Mouse (Mus musculus) forebrain, embryonic 13.5 days (tissue): ENCODE data around the gene Ptpre. TPM values are rescaled to one million over a fixed set of nuclear protein-coding genes. Genes with fewer than 3 reads are reported as not detected.

Experiments used
- ATAC-seq: fragments of 200-750 bp; cut with Nextera tagmentation; 2 replicates; pipeline ENCODE4 v1.8.0; 2017
- H3K27ac ChIP-seq: fragments of 300-500 bp; sonication (generic); 2 replicates; pipeline ENCODE4 v1.5.1; 2015; ENCODE audit warnings: inconsistent platforms, mild to moderate bottlenecking, moderate library complexity
- H3K27me3 ChIP-seq: fragments of 300-500 bp; sonication (generic); 2 replicates; pipeline ENCODE4 v1.6.1; 2015; ENCODE audit warnings: mild to moderate bottlenecking, inconsistent platforms
- H3K36me3 ChIP-seq: fragments of 300-500 bp; sonication (generic); 2 replicates; pipeline ENCODE4 v1.6.1; 2015; ENCODE audit warnings: mild to moderate bottlenecking, inconsistent platforms; ENCODE audit not compliant: poor library complexity, severe bottlenecking
- H3K4me1 ChIP-seq: fragments of 300-500 bp; sonication (generic); 2 replicates; pipeline ENCODE4 v1.6.1; 2015; ENCODE audit warnings: inconsistent platforms
- H3K4me2 ChIP-seq: fragments of 300-500 bp; sonication (generic); 2 replicates; pipeline ENCODE4 v1.6.1; 2015; ENCODE audit warnings: inconsistent platforms, mild to moderate bottlenecking, moderate library complexity
- H3K4me3 ChIP-seq: fragments of 300-500 bp; sonication (generic); 2 replicates; pipeline ENCODE4 v1.5.1; 2015; ENCODE audit warnings: mild to moderate bottlenecking, inconsistent platforms
- H3K9ac ChIP-seq: fragments of 300-500 bp; sonication (generic); 2 replicates; pipeline ENCODE4 v1.6.1; 2015; ENCODE audit warnings: mild to moderate bottlenecking, inconsistent platforms
- H3K9me3 ChIP-seq: fragments of 300-500 bp; sonication (generic); replicated peaks from 2 replicates; pipeline ENCODE4 v1.6.1; 2016; ENCODE audit warnings: inconsistent platforms
- WGBS: fragments of 180-500 bp; shearing (Covaris S2); methylation state at CpG from one replicate; pipeline ENCODE4 v1.1.7; 2015; 5-methylcytosine and 5-hydroxymethylcytosine counted together
- polyA plus RNA-seq: library from polyadenylated mRNA; unstranded; fragments of >200 nt; fragmentation: Nextera tagmentation; extraction: Ambion mirVana; gene quantifications from 2 replicates; pipeline ENCODE4 v1.2.1, GENCODE M21; 2015

Ptpre gene
- polyA plus RNA-seq, 1 experiment from 2014 or later, result 2.3 TPM

DNA sequence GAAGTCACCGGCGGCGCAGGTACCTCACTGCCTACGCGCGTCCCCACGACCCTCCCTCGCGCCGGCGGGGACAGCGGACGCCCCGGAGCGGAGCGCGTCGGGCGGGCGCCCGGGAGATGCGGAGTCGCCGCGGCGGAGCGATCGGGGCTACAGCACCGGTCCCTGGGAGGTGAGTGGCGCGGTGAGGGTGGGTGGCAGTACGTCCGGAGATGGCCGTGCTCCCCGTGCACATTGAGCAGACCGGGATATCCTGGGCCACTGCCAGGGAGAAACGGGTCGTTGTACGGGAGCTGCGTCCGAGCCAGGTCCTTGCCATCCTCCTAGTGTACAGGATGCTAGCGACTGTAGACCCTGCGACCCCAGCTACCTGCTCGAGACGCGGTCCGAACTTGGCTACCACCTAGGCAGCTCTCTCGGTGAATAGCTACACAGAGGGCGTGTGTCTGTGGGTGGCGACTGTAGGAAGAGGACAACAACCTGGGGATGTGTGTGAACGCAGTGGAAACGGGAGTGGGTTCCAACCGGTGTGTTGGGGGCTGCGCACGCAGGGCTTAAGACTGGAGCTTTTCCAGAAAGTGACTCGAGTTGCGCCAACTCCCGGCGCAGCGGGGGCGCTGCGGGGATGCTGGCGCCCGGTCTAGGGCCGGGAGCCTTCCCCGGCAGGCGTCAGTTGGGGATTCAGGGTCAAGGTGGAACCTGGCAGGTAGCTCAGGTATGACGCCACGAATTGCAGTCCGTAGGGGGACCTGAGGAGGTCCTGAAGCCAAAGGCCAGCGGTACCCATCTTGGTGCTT lies 864 bp downstream of the Ptpre start:
- H3K27ac ChIP-seq, result no peak overlapping the region

DNA sequence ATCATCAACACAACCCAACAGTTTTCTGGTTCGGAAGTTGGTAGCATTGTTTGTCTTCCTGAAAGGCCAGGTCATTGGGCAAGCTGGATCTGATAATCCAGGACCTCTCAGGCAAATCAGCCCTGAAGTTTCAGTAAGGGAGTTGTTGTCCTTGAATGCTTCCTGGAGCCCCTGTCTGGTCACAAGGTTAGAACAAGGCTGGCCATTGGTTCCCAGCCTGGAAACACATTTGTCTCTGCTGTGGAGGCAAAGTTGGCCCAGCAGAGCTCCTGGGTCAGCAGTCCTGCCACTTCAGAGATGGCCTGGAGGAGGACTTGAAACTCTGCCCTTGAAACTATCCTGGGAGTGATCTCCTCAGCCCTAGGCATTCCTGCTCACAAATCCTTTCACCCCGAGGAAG lies 2.1 kb downstream of the Ptpre start:
- ATAC-seq, result no peak
- H3K4me2 ChIP-seq, result no peak overlapping the region
- WGBS, result 90% methylated on average over 2 of the region's 2 CpGs
- H3K9me3 ChIP-seq, result no peaks in the 10 kb centered on the region
- no peaks in the 10 kb centered on the region for H3K36me3 ChIP-seq
- H3K9ac ChIP-seq, result no peak overlapping the region
- no peak overlapping the region for H3K4me3 ChIP-seq
- H3K4me1 ChIP-seq, result peaks cover 13% of the 10 kb centered on the region
- no peak overlapping the region for H3K27ac ChIP-seq
- H3K27me3 ChIP-seq, result peaks cover 18% of the 10 kb centered on the region

More for the DNA sequence above, 864 bp downstream of the Ptpre start:
- peaks cover 18% of the 10 kb centered on the region for H3K27me3 ChIP-seq
- peak overlapping the region; percentile 62 for H3K9ac ChIP-seq
- H3K4me1 ChIP-seq, result peaks cover 13% of the 10 kb centered on the region
- H3K4me2 ChIP-seq, result peak overlapping the region; percentile 97
- ATAC-seq, result peak; percentile 73
- WGBS, result 2% methylated on average over 67 of the region's 71 CpGs
- no peaks in the 10 kb centered on the region for H3K36me3 ChIP-seq
- H3K4me3 ChIP-seq, result peak overlapping the region; percentile 57
- no peaks in the 10 kb centered on the region for H3K9me3 ChIP-seq

DNA sequence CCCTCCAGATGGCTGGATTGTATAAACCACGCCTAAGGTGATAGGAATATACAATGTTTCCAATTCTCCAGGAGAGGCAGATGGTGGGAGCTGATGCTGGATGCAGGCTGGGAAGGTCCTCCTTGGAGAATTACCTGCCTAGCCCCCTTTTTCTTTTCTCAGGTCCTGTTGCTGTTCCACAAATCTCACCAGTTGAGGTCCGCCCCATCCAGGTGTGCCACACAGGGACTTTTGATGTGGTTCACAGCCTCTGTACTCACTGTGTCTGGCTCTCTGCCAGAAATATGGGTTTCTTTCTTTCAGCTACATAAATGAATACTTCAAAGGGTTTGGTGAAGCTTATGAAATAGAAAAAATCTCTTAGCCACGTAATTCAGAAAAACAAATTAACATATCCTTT lies 5.0 kb downstream of the Ptpre start:
- no peak overlapping the region for H3K4me2 ChIP-seq
- H3K36me3 ChIP-seq, result no peaks in the 10 kb centered on the region
- H3K9ac ChIP-seq, result no peak overlapping the region
- no peak overlapping the region for H3K27ac ChIP-seq
- WGBS, result 75% methylated on average over 3 of the region's 3 CpGs
- no peak overlapping the region for H3K4me3 ChIP-seq
- ATAC-seq, result no peak
- H3K9me3 ChIP-seq, result no peaks in the 10 kb centered on the region
- peaks cover 18% of the 10 kb centered on the region for H3K27me3 ChIP-seq
- peaks cover 13% of the 10 kb centered on the region for H3K4me1 ChIP-seq

DNA sequence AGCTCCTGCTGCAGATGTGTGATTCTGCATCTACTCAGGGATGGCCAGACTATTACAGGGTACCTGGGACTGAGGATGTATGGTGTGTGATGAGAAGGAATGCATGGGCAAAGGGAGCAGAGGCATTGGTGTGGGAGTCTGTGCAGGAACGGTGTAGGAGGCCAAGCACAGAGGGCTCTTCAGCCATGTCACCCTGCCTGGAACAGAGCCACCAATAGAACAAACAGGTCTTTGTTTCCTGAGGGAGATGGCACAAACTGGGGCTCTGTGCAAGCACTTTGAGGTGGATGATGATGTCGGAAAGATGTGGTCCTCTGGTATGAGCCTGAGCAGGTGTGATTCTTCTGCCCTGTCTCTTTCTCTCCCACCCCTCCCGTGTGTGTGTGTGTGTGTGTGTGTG lies 5.8 kb downstream of the Ptpre start:
- no peak overlapping the region for H3K4me3 ChIP-seq
- no peak overlapping the region for H3K9ac ChIP-seq
- peaks cover 10% of the 10 kb centered on the region for H3K4me1 ChIP-seq
- H3K27me3 ChIP-seq, result peaks cover 18% of the 10 kb centered on the region
- H3K36me3 ChIP-seq, result no peaks in the 10 kb centered on the region
- H3K4me2 ChIP-seq, result no peak overlapping the region
- 69% methylated on average over 3 of the region's 3 CpGs for WGBS
- H3K9me3 ChIP-seq, result no peaks in the 10 kb centered on the region
- H3K27ac ChIP-seq, result no peak overlapping the region
- ATAC-seq, result no peak

DNA sequence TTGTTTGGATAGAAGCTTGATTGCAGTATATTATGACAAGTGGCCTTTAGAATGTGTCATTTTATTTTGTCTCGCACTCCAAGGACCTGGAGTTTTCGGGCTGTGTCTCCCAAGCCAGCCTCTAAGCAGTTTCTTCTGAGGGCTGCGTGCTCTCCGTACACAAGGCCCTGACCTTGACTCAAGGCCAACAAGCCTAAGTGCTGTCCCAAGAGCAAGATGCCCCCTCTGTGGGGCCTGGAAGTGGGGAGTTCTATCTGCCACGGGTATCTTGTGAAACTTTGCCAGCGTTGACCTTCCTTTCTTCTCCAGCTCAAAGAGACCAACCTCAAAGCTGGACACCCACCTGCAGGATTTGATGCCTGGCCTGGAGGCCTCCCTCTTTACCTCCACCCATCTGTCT lies 7.0 kb downstream of the Ptpre start:
- no peaks in the 10 kb centered on the region for H3K36me3 ChIP-seq
- WGBS, result 93% methylated on average over 6 of the region's 6 CpGs
- ATAC-seq, result no peak

DNA sequence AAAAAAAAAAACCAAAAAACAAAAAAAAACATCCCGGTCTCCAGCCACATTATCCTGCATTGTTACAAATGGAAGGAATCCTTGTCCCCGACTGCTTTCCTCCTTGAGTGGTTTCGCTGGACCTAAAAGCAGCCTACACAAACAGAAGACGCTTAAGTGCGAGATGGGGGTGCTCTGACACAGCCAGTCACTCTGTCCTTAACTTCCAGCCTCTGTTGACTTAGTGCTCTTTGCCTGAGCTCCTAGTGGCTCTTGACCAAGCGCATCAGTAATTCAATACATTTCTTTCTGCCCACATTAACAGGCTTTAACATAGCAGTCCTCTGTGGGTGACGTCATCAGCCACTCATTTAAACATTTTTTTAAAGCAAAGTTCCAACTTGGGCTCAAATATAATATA lies 8.7 kb downstream of the Ptpre start:
- H3K9ac ChIP-seq, result no peak overlapping the region
- no peaks in the 10 kb centered on the region for H3K27me3 ChIP-seq
- H3K9me3 ChIP-seq, result no peaks in the 10 kb centered on the region
- no peak overlapping the region for H3K4me3 ChIP-seq
- H3K36me3 ChIP-seq, result no peaks in the 10 kb centered on the region
- WGBS, result 79% methylated on average over 7 of the region's 7 CpGs
- no peak for ATAC-seq
- no peak overlapping the region for H3K27ac ChIP-seq
- H3K4me1 ChIP-seq, result peaks cover 5% of the 10 kb centered on the region; the same call in 1 of the 2 replicates
- no peak overlapping the region for H3K4me2 ChIP-seq

More for the DNA sequence above, 7.0 kb downstream of the Ptpre start:
- Histone ChIP-seq H3K4me3 (no peak overlapping the region), H3K9me3 (no peaks in the 10 kb centered on the region), H3K9ac (no peak overlapping the region), H3K4me2 (no peak overlapping the region), H3K4me1 (peaks cover 5% of the 10 kb centered on the region; the same call in 1 of the 2 replicates), H3K27ac (no peak overlapping the region), H3K27me3 (peaks cover 8% of the 10 kb centered on the region)

DNA sequence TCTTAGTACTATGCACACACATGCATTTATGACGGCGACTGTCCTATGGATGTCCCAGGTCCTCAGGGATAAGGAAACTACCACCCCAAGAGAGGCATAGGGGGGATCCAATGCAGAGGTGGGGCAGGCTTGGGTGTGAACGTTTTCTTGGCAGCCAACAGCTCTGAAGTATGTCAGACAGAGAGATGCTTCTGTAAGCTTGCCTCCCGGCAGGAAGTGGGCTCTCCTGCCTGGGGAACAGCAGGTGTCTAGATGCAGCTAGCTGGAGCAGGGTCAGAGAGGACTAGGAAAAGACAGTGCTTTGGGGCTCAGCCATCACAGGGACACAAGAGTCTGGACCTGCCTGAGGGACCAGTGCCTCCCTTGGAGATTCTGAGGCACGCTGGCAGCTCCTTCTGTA lies 9.2 kb downstream of the Ptpre start:
- no peak overlapping the region for H3K9ac ChIP-seq
- H3K4me3 ChIP-seq, result no peak overlapping the region
- no peaks in the 10 kb centered on the region for H3K9me3 ChIP-seq
- WGBS, result 60% methylated on average over 5 of the region's 5 CpGs
- H3K4me1 ChIP-seq, result peaks cover 5% of the 10 kb centered on the region; the same call in 1 of the 2 replicates
- H3K27ac ChIP-seq, result no peak overlapping the region
- no peak for ATAC-seq
- no peaks in the 10 kb centered on the region for H3K36me3 ChIP-seq
- no peaks in the 10 kb centered on the region for H3K27me3 ChIP-seq
- no peak overlapping the region for H3K4me2 ChIP-seq

DNA sequence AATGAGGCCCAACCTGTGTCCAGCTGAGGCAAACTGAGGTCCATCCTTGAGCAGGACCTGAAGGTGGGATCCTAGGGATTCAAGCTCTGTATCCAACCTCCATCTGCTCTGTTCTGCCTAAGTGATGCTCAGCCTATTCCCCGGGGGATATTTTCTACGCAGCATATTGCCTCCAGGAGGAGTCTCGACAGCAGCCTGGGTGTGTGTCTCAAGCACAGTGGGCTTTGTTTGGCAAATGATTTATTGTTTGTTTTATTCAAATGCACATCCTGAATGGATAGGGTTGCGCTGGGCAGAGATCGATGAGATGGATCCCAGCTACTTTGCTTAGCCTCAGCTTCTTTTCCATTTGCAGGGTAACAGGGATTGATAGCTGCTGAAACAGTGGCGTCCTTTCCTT lies 11.2 kb downstream of the Ptpre start:
- WGBS, result 73% methylated on average over 6 of the region's 6 CpGs
- no peaks in the 10 kb centered on the region for H3K9me3 ChIP-seq
- no peak overlapping the region for H3K9ac ChIP-seq
- H3K4me1 ChIP-seq, result no peaks in the 10 kb centered on the region
- no peak overlapping the region for H3K4me3 ChIP-seq
- no peak overlapping the region for H3K27ac ChIP-seq
- H3K4me2 ChIP-seq, result no peak overlapping the region
- no peaks in the 10 kb centered on the region for H3K36me3 ChIP-seq
- H3K27me3 ChIP-seq, result no peaks in the 10 kb centered on the region
- ATAC-seq, result no peak

DNA sequence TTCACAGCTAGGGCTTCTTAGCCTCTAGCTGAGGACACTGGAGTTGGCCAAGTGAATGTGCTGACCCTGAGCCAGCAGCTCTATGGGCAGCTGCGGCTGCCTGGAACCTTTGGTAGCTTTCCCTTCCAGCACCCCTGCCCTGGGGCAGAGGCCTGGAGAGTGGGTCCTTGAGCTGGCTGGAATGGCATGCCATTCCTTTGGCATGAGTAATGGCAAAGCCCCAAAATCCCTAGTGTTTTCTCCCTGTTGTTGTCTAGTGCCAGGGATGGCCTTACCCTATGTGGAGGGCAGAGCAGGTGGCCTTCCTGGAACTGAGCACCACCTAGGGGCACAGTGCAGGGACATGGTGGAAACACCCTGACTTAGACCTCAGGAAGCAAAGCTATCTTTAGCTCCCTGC lies 14.3 kb downstream of the Ptpre start:
- ATAC-seq, result no peak
- Histone ChIP-seq H3K36me3 (no peaks in the 10 kb centered on the region), H3K27me3 (no peaks in the 10 kb centered on the region), H3K9me3 (no peaks in the 10 kb centered on the region), H3K9ac (no peak overlapping the region), H3K4me3 (no peak overlapping the region), H3K27ac (no peak overlapping the region), H3K4me2 (no peak overlapping the region), H3K4me1 (no peaks in the 10 kb centered on the region)
- WGBS, result 72% methylated on average over 1 of the region's 1 CpGs

DNA sequence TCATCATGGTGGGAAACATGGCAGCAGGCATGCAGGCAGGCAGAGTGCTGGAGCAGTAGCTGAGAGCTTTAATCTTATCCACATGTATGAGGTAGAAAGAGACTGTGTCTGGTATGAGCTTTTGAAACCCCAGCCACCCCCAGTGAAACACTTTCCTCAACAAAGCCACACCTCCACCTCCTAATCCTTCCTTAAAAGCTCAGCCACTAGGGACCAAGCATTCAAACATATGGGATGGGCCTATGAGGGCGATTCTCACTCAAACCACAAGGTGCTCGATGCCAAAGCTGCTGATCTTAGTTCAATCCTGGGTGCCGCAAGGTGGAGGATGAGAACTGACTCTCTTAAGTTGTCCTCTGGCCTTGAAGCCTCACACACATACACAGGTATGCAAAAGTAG lies 16.3 kb downstream of the Ptpre start:
- Histone ChIP-seq H3K36me3 (no peaks in the 10 kb centered on the region), H3K9ac (no peak overlapping the region), H3K27ac (no peak overlapping the region), H3K4me3 (no peak overlapping the region), H3K27me3 (no peaks in the 10 kb centered on the region), H3K9me3 (no peaks in the 10 kb centered on the region), H3K4me2 (no peak overlapping the region), H3K4me1 (no peaks in the 10 kb centered on the region)
- no peak for ATAC-seq
- 82% methylated on average over 3 of the region's 3 CpGs for WGBS

DNA sequence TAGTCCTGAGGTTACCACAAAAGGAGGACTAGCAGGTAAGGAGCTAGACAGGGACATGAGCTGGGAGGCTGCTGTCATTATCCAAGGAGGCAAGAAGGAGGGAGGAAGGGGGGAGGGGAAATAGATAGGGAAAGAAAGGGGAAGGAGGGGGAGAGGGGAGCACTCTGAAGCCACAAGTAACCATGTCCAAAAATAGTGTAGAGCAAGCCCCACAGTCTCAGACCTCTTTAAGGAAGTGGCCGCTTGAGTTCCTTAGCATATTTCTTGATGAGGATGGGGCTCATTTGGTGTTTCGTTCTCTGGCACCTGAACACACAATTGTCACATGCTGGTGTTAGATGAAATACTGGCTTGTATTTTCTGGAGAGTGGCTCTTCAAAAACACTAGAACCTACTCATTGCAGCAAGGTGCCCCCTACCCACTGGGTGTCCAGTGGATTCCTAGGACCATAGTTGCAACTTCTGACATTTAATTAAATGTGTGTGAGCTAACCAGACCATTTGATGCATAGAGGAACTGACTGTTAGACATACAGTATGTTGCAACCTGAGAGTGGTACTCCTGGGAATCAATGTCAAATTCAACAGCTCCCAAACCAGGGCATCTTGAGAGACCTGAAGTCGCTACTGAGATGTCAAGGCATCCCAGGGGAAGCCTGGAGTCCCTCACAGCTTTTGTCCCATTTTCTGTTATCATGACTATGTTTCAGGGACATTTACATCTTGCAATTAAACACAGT lies 19.6 kb downstream of the Ptpre start:
- H3K27ac ChIP-seq, result no peak overlapping the region
- no peak overlapping the region for H3K9ac ChIP-seq
- no peak overlapping the region for H3K4me2 ChIP-seq
- no peaks in the 10 kb centered on the region for H3K4me1 ChIP-seq
- 94% methylated on average over 3 of the region's 3 CpGs for WGBS
- H3K36me3 ChIP-seq, result no peaks in the 10 kb centered on the region
- H3K4me3 ChIP-seq, result no peak overlapping the region
- no peak for ATAC-seq
- H3K9me3 ChIP-seq, result no peaks in the 10 kb centered on the region
- H3K27me3 ChIP-seq, result no peaks in the 10 kb centered on the region

DNA sequence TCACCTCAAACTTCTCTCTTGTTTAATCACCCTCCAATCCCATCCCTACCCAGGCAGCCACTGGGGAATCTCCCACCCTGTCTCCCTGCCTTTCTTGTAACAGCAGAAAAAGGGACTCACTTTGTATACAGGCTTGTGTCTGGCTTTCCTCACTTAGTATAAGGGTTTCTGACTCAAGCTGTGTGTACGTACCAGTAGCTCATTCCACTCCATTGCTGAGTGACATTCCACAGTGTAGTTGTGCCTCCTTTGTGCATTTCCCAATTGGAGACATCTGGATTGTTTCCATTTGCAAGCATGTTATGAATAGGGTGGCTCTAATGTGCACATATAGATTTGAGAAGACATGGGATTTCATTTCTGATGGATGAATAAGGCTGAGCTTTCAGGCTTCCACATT lies 23.0 kb downstream of the Ptpre start:
- H3K27me3 ChIP-seq, result no peaks in the 10 kb centered on the region
- no peaks in the 10 kb centered on the region for H3K9me3 ChIP-seq
- no peak overlapping the region for H3K27ac ChIP-seq
- H3K9ac ChIP-seq, result no peak overlapping the region
- H3K4me3 ChIP-seq, result no peak overlapping the region
- H3K4me1 ChIP-seq, result no peaks in the 10 kb centered on the region
- no peaks in the 10 kb centered on the region for H3K36me3 ChIP-seq
- no peak overlapping the region for H3K4me2 ChIP-seq
- no peak for ATAC-seq
- 51% methylated on average over 1 of the region's 1 CpGs for WGBS
